Mouse (Mus musculus) lung, embryonic 16.5 days (tissue): ENCODE measurements at regions not wholly inside any gene's neighbourhood (a gene's known extent, or its start where the extent isn't known, plus 50 kb on each side); places are given as distances from the start of the nearest gene placed in this dataset.

Source experiments
- ATAC-seq: fragments of 200-750 bp; cut with Nextera tagmentation; 2 replicates; pipeline ENCODE4 v1.8.0; 2017; ENCODE audit warnings: low read depth, mild to moderate bottlenecking, moderate library complexity
- H3K27ac ChIP-seq: fragments of 300-500 bp; sonication (generic); 2 replicates; pipeline ENCODE4 v1.5.1; 2014; ENCODE audit warnings: mild to moderate bottlenecking, control low read depth, low read length
- H3K27me3 ChIP-seq: fragments of 300-500 bp; sonication (generic); 2 replicates; pipeline ENCODE4 v1.6.1; 2014; ENCODE audit warnings: low read depth, low read length, mixed read lengths; ENCODE audit not compliant: control insufficient read depth, insufficient read depth
- H3K36me3 ChIP-seq: fragments of 300-500 bp; sonication (generic); 2 replicates; pipeline ENCODE4 v1.6.1; 2014; ENCODE audit warnings: low read length; ENCODE audit not compliant: control insufficient read depth, insufficient read depth
- H3K4me1 ChIP-seq: fragments of 300-500 bp; sonication (generic); replicated peaks from 2 replicates; pipeline ENCODE4 v1.6.1; 2014; ENCODE audit warnings: low read length, mixed read lengths; ENCODE audit not compliant: control insufficient read depth, insufficient read depth
- H3K4me2 ChIP-seq: fragments of 300-500 bp; sonication (generic); 2 replicates; pipeline ENCODE4 v1.6.1; 2014; ENCODE audit warnings: low read depth, low read length, control low read depth
- H3K4me3 ChIP-seq: fragments of 300-500 bp; sonication (generic); 2 replicates; pipeline ENCODE4 v1.5.1; 2014; ENCODE audit warnings: mild to moderate bottlenecking, low read length, control low read depth
- H3K9ac ChIP-seq: fragments of 300-500 bp; sonication (generic); 2 replicates; pipeline ENCODE4 v1.6.1; 2014; ENCODE audit warnings: low read length, control low read depth
- H3K9me3 ChIP-seq: fragments of 300-500 bp; sonication (generic); 2 replicates; pipeline ENCODE4 v1.6.1; 2016; ENCODE audit warnings: low read length; ENCODE audit not compliant: control insufficient read depth
- WGBS: fragments of 180-500 bp; shearing (Covaris S2); extraction: QIAGEN DNeasy Blood & Tissue Kit; methylation state at CpG from one replicate; pipeline ENCODE4 v1.1.7; 2014; 5-methylcytosine and 5-hydroxymethylcytosine counted together

DNA sequence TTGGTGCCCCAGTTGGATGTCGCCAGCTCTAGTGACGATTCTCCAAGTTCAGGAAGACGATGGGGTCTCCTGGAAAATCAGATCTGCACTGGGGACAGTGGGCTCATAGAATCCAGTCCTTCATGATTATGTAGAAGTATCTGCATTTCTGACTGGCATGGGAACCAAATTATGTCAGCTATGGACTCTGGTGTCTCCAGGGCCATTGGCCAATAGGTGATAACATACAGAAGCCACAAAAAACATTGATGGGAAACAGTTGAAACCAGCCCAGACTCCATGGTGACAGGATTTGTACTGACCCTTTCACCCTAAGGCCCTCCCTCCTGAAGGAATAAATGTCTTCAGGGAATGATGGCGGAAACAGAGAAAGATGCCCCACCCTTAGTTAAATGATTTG, 110.9 kb upstream of the Ngf start:
- H3K4me2 ChIP-seq = no peak overlapping the region
- H3K36me3 ChIP-seq = no peaks in the 10 kb centered on the region
- H3K4me3 ChIP-seq = no peak overlapping the region
- no peak for ATAC-seq
- WGBS = 92% methylated on average over 4 of the region's 4 CpGs
- no peaks in the 10 kb centered on the region for H3K27me3 ChIP-seq
- H3K9me3 ChIP-seq = no peaks in the 10 kb centered on the region
- no peak overlapping the region for H3K9ac ChIP-seq
- no peaks in the 10 kb centered on the region for H3K4me1 ChIP-seq
- no peak overlapping the region for H3K27ac ChIP-seq

- ATAC-seq = no peak
- Histone ChIP-seq H3K27me3 (no peaks in the 10 kb centered on the region), H3K36me3 (no peaks in the 10 kb centered on the region), H3K27ac (no peak overlapping the region), H3K9ac (no peak overlapping the region), H3K4me2 (no peak overlapping the region), H3K4me3 (no peak overlapping the region), H3K9me3 (no peaks in the 10 kb centered on the region), H3K4me1 (no peaks in the 10 kb centered on the region)
- 76% methylated on average over 7 of the region's 7 CpGs for WGBS
Observed at GRCm38 (mm10) chr3:102357062-102357610, 112.6 kb upstream of the Ngf start.

GRCm38 (mm10) chr3:102355352-102355751, 114.4 kb upstream of the Ngf start:
- no peak overlapping the region for H3K27ac ChIP-seq
- no peaks in the 10 kb centered on the region for H3K27me3 ChIP-seq
- H3K4me2 ChIP-seq = no peak overlapping the region
- H3K4me1 ChIP-seq = no peaks in the 10 kb centered on the region
- no peak overlapping the region for H3K9ac ChIP-seq
- WGBS = 84% methylated on average over 2 of the region's 2 CpGs
- no peaks in the 10 kb centered on the region for H3K9me3 ChIP-seq
- H3K4me3 ChIP-seq = no peak overlapping the region
- H3K36me3 ChIP-seq = no peaks in the 10 kb centered on the region
- no peak for ATAC-seq

DNA sequence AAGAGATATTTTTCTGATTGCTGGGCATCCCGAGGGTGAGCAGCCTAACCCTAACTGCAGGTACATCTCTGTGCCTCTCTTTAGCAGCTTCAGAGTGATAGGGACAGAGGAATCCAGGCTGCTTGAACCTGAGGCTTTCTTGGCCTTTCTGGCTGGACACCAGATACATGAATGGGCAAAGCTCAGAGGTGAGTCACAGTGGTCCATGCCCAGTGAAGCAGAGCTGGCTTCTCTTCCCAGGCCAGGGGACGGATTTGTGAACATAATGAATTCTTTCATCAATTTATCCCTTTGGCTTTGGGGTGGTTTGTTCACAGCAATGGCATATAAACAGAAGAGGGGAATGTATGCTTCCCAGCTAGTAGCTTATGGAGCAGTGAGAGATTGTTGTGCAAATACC, 114.9 kb upstream of the Ngf start:
- no peak overlapping the region for H3K9ac ChIP-seq
- no peak for ATAC-seq
- WGBS = 67% methylated on average over 2 of the region's 2 CpGs
- no peaks in the 10 kb centered on the region for H3K36me3 ChIP-seq
- H3K4me1 ChIP-seq = no peaks in the 10 kb centered on the region
- H3K4me2 ChIP-seq = no peak overlapping the region
- no peak overlapping the region for H3K4me3 ChIP-seq
- H3K9me3 ChIP-seq = no peaks in the 10 kb centered on the region
- H3K27ac ChIP-seq = no peak overlapping the region
- H3K27me3 ChIP-seq = no peaks in the 10 kb centered on the region

GRCm38 (mm10) chr3:102353277-102353900, 116.3 kb upstream of the Ngf start:
- Histone ChIP-seq H3K4me2 (no peak overlapping the region), H3K36me3 (no peaks in the 10 kb centered on the region), H3K27me3 (no peaks in the 10 kb centered on the region), H3K9ac (no peak overlapping the region), H3K4me3 (no peak overlapping the region), H3K4me1 (no peaks in the 10 kb centered on the region), H3K9me3 (no peaks in the 10 kb centered on the region), H3K27ac (no peak overlapping the region)
- ATAC-seq = no peak
- 89% methylated on average over 6 of the region's 6 CpGs for WGBS

- Histone ChIP-seq H3K4me3 (no peak overlapping the region), H3K27me3 (no peaks in the 10 kb centered on the region), H3K36me3 (no peaks in the 10 kb centered on the region), H3K9ac (no peak overlapping the region), H3K27ac (no peak overlapping the region), H3K4me1 (0 out of 2 replicates have a peak, but pooled peaks cover 5% of the 10 kb centered on the region), H3K9me3 (no peaks in the 10 kb centered on the region), H3K4me2 (no peak overlapping the region)
- 74% methylated on average over 3 of the region's 3 CpGs for WGBS
- ATAC-seq = no peak
Observed at GRCm38 (mm10) chr3:102346077-102346476, 123.6 kb upstream of the Ngf start.

DNA sequence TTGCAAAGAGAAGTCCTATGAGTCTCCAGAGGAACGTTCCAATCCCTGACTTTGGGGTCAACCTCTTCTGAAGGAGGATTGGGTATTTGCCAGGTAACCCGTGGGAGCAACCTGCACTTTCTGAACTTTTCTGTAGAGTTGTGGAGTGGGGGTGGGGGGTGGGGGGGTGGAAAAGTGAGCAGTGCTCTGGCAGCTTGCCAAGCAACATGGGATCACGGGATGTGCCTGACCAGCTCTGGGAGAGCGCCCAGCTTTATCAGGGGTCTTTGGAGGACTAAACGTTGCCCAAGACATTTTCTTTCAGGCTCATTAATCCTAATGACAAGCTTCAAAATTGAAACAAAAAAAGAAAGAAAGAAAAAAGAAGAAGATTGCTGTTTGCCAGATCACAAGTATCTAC, 124.4 kb upstream of the Ngf start:
- no peaks in the 10 kb centered on the region for H3K36me3 ChIP-seq
- H3K4me3 ChIP-seq = no peak overlapping the region
- no peak overlapping the region for H3K9ac ChIP-seq
- no peak for ATAC-seq
- no peak overlapping the region for H3K4me2 ChIP-seq
- WGBS = 28% methylated on average over 5 of the region's 5 CpGs
- H3K9me3 ChIP-seq = no peaks in the 10 kb centered on the region
- H3K27me3 ChIP-seq = no peaks in the 10 kb centered on the region
- no peak overlapping the region for H3K27ac ChIP-seq
- peaks cover 5% of the 10 kb centered on the region; the same call in 1 of the 2 replicates for H3K4me1 ChIP-seq

- 21% methylated on average over 5 of the region's 5 CpGs for WGBS
- Histone ChIP-seq H3K9me3 (no peaks in the 10 kb centered on the region), H3K4me1 (peaks cover 5% of the 10 kb centered on the region; the same call in 1 of the 2 replicates), H3K4me3 (no peak overlapping the region), H3K27me3 (no peaks in the 10 kb centered on the region), H3K4me2 (no peak overlapping the region), H3K36me3 (no peaks in the 10 kb centered on the region), H3K27ac (no peak overlapping the region), H3K9ac (no peak overlapping the region)
- ATAC-seq = peak; percentile 38; the same call in 1 of the 2 replicates
Observed at GRCm38 (mm10) chr3:102340731-102341130, 129.0 kb upstream of the Ngf start.

- H3K4me1 ChIP-seq = peaks cover 5% of the 10 kb centered on the region; the same call in 1 of the 2 replicates
- H3K4me2 ChIP-seq = no peak overlapping the region
- peak; percentile 49; the same call in 1 of the 2 replicates for ATAC-seq
- H3K36me3 ChIP-seq = no peaks in the 10 kb centered on the region
- H3K9ac ChIP-seq = no peak overlapping the region
- H3K9me3 ChIP-seq = no peaks in the 10 kb centered on the region
- H3K4me3 ChIP-seq = no peak overlapping the region
- no peaks in the 10 kb centered on the region for H3K27me3 ChIP-seq
- no peak overlapping the region for H3K27ac ChIP-seq
- WGBS = 40% methylated on average over 8 of the region's 8 CpGs
Observed at GRCm38 (mm10) chr3:102337881-102338280, 131.8 kb upstream of the Ngf start.
